Mouse (Mus musculus) ovary, postnatal 10 days (tissue): ENCODE data around the gene Vti1a.

Experiments
- DNase-seq: peaks from one replicate; pipeline ENCODE4 v3.0.0; 2022; ENCODE audit warnings: low spot score

Vti1a gene

GRCm38 (mm10) chr19:55560088-55560682, 244.1 kb downstream of the Vti1a start:
- no peak for DNase-seq

GRCm38 (mm10) chr19:55561469-55561868, 245.4 kb downstream of the Vti1a start:
- no peak for DNase-seq

GRCm38 (mm10) chr19:55562487-55563147, 246.5 kb downstream of the Vti1a start:
- no peak for DNase-seq

- no peak for DNase-seq
Observed at GRCm38 (mm10) chr19:55563148-55563651, 247.1 kb downstream of the Vti1a start.

- DNase-seq = no peak
Observed at GRCm38 (mm10) chr19:55564104-55564938, 248.2 kb downstream of the Vti1a start.

GRCm38 (mm10) chr19:55565111-55565510, 249.0 kb downstream of the Vti1a start:
- DNase-seq = no peak

- no peak for DNase-seq
Observed at GRCm38 (mm10) chr19:55565523-55566369, 249.7 kb downstream of the Vti1a start.

GRCm38 (mm10) chr19:55569114-55569513, 253.0 kb downstream of the Vti1a start:
- DNase-seq = no peak

- no peak for DNase-seq
Observed at GRCm38 (mm10) chr19:55569894-55570293, 253.8 kb downstream of the Vti1a start.

GRCm38 (mm10) chr19:55570520-55571296, 254.6 kb downstream of the Vti1a start:
- no peak for DNase-seq

- no peak for DNase-seq
Observed at GRCm38 (mm10) chr19:55571486-55571885, 255.4 kb downstream of the Vti1a start.

- DNase-seq = no peak
Observed at GRCm38 (mm10) chr19:55577306-55578042, 261.4 kb downstream of the Vti1a start.

- no peak for DNase-seq
Observed at GRCm38 (mm10) chr19:55578094-55579085, 262.3 kb downstream of the Vti1a start.

- DNase-seq = no peak
Observed at GRCm38 (mm10) chr19:55579310-55579709, 263.2 kb downstream of the Vti1a start.

- DNase-seq = no peak
Observed at GRCm38 (mm10) chr19:55580152-55580551, 264.1 kb downstream of the Vti1a start.

GRCm38 (mm10) chr19:55580667-55581066, 264.6 kb downstream of the Vti1a start:
- DNase-seq = no peak

GRCm38 (mm10) chr19:55582896-55583653, 267.0 kb downstream of the Vti1a start:
- DNase-seq = no peak
